Mouse (Mus musculus) brain, adult 2 months (tissue): ENCODE data around the gene Wdhd1.

Source experiments
- DNase-seq: peaks from one replicate; pipeline ENCODE4 v3.0.0; 2011; ENCODE audit warnings: low read depth, low spot score

Wdhd1 gene

GRCm38 (mm10) chr14:47221567-47221966, 55.1 kb downstream of the Wdhd1 start:
- DNase-seq = no peak

DNA sequence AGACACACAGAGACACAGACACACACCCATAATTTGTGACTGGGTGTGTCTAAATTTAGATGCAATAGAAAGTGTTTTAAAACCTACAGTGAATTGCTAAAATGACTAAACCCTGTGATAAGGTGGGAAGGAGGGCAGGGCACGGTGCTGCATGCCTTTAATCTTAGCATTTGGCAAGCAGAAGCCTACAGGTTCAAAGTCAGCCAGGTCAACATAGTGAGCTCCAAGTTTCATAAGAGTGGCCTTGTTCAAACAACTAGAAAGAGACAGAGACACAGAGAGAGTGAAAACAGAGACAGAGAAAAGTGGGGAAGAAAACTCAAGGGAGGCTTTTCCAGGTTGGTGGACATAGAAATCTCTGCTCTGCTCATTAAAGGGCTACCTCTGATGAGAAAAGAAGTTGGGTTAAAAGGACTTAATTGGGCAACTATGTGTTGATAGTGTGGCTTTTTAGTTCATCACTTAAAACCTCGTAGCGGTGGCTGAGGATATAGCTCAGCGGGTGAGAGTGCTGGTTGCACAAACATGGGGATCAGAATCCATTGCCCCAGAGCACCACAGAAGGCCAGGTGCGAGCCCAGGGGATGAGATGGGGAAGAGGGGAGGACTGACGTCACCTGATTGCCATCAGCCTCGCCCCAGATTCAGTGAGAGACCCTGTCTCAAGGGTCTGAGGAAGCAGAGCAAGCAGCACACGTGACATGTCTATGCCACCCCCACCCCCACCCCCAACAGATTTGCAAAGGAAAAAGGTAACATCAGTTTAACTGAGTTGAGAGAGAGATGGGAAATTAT, 56.2 kb downstream of the Wdhd1 start:
- DNase-seq = no peak

DNA sequence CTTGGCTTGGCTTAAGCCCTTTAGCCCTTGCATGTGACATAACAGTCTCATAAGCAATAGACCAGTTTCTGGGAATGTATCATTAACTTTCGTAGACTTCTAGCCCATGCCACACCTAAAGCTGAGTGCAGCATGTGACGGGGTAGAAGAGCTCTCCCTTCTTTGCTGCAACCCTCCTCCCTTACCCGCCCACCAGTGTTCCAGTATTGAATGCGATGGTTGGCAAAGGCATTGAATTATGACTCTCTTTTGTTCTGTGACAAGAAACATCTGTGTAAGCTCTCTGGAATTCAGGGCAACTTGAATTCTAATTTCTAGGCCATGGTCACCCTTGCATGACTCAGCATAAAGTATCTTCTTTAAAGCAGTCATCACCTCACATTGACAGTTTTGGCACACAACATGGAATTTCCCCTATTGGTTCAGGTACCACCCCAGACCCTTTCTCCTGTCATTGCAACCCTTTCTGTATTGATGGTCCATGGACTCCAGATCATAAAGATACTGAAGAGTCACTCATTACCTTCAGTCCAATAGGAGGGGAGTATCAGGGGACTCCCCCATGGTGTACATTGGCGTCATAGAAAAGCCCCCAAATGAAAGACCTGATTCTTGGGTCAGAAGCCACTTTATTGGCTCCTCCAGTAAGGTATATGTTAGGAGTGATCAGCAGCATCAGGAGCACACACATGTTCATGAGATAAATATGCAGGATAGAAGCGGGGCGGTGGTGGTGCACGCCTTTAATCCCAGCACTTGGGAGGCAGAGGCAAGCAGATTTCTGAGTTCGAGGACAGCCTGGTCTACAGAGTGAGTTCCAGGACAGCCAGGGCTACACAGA, 57.7 kb downstream of the Wdhd1 start:
- DNase-seq = peak; percentile 27

- DNase-seq = no peak
These were observed 60.1 kb downstream of the Wdhd1 start for GRCm38 (mm10) chr14:47216541-47216940.

- no peak for DNase-seq
These were observed 62.3 kb downstream of the Wdhd1 start for GRCm38 (mm10) chr14:47214367-47214766.

GRCm38 (mm10) chr14:47213305-47213704, 63.4 kb downstream of the Wdhd1 start:
- DNase-seq = no peak

DNA sequence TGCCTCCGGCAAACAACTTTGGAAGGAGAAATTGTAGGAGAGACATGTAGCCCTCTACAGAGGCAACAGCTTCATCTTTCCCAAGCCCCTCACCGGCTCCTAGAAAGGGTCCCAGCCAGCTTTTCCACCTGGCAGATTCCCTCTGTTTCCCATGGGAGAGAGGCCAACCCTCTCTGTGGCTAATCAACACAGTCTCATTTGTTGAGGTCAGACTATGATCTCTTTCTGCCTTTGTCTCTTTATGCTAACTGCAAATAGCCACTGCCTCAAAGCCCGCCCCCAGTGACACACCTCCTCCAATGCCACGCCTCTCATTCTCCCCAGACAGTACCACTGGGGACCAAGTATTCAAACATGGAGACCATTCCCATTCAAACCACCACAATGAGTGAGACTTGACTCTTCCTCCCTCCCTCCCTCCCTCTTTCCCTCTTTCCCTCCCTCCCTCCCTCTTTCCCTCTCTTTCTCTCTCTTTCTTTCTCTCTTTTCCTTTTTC, 66.9 kb downstream of the Wdhd1 start:
- no peak for DNase-seq

GRCm38 (mm10) chr14:47208564-47209493, 67.8 kb downstream of the Wdhd1 start:
- DNase-seq = no peak

DNA sequence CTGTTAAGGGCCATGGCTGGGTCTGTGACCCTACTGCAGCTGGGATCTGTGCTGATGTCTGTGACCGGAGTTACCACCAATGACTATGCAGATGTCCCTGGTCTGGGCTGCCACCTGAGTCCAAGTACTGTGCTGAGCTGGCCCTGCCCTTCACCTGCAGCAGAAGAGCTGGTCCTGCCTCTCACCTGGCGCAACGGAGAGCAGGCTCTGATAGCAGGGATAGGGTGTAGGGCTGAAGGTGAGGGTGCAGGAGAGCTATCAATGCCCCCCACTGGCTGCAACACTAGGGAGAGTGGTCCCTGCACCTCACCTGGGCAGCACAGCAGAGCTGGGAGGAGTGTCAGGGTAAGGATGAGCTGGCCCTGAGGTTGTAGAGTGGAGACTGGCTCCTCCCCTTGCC, 70.1 kb downstream of the Wdhd1 start:
- DNase-seq = no peak

DNA sequence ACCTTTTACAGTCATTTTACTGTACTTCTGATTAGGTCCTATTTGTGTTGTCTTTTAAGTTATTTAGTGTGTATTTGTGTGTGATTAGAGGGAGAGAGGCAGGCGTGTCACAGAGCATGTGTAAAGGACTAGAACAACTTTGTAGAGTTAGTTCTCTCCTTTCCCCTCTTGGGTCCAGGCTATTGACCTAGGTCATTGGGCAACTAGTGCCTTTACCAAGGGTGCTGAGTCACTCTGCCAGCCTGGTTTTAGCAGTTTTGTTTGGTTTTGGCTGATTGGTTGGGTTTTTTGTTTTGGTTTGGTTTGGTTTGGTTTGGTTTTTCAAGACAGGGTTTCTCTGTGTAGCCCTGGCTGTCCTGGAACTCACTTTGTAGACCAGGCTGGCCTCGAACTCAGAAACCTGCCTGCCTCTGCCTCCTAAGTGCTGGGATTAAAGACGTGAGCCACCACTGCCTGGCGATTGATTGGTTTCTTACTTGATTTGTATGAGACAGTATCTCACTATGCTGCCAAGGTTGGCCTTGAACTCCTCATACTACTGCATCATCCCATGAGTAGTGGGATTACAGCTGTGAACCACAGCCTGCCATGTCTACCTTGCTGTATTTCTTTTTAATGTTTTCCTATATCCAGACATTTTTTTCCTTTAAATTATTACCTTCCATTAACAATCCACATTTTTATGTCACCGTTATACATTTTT, 71.2 kb downstream of the Wdhd1 start:
- no peak for DNase-seq

- DNase-seq = peak; percentile 52
These were observed 79.3 kb downstream of the Wdhd1 start for GRCm38 (mm10) chr14:47197340-47197739.

DNA sequence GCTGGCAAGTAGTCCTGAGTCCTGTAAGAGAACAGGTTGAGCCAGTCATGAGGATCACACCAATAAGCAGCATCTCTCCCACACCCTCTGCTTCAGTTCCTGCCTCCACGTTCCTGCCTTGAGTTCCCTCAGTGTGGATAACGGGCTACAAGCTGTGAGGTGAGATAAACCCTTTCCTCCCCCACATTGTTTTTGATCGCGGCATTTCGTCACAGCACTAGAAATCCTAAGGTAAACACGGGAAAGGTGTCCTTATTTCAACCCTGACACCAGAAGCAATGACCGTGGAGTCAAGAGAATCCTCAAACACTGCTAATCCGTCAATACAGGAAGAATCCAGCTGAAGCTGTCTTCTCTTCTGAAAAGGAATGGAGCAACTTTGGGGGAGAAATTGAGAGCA, 79.9 kb downstream of the Wdhd1 start:
- DNase-seq = no peak

- no peak for DNase-seq
These were observed 82.6 kb downstream of the Wdhd1 start for GRCm38 (mm10) chr14:47194096-47194495.

GRCm38 (mm10) chr14:47193506-47193905, 83.2 kb downstream of the Wdhd1 start:
- DNase-seq = no peak

DNA sequence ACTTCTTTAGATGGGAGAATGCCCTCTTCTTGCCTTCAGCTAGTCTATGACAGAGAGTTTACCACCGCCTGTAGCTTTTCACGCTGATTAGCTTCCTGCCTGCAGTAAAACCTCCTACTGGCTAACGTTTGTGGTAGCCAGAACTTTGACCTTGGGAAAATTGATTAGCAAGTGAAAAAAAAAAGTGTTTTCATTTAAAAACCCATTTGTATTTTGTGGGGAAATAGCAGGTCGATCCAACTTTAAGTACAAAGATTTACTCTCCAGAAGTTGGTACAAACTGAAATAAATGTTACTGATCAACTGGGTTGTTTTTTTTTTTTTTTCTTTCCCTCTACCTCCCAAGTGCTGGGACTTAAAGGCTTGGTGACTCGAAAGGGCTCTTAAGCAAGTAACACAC, 84.8 kb downstream of the Wdhd1 start:
- DNase-seq = no peak
